Mouse (Mus musculus): ENCODE data around the gene Tmem223. TPM values are rescaled to one million over a fixed set of nuclear protein-coding genes. Genes with fewer than 3 reads are reported as not detected.

Tmem223 gene
- polyA plus RNA-seq, 1 experiment from 2014 or later: 189 TPM

GRCm38 (mm10) chr19:8757471-8757998 lies 13.3 kb upstream of the Tmem223 start:
- H3K27ac ChIP-seq (replicated peaks): peak overlapping the region; percentile 95
- H3K4me3 ChIP-seq: peak overlapping the region; percentile 89
- 12% methylated on average over 14 of the region's 14 CpGs for WGBS
- peaks cover 58% of the 10 kb centered on the region for H3K36me3 ChIP-seq
- no peak for DNase-seq (ENCODE audit: low spot score)
- no peaks in the 10 kb centered on the region for H3K9me3 ChIP-seq (replicated peaks)
- peaks cover 28% of the 10 kb centered on the region for H3K4me1 ChIP-seq
- H3K27me3 ChIP-seq (ENCODE audit: low read depth, poor library complexity, severe bottlenecking): no peaks in the 10 kb centered on the region

DNA sequence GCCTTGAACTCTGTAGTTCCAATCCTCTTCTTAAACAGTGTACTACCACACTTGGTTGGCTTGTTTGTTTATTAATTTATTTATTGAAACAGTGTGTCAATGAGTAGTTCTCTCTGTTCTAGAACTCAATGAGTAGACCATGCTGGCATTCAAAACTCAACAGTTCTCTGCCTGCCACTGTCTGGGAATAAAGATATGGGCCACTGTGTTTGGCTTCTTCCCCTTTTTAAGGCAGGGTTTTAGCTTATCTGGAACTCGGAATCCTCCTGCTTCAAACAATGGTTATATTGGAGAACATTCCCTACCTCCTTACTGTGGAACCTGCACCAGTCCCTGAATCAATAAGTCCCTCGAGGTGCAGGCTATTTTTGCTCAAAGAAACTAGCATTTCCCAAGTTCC lies 11.9 kb upstream of the Tmem223 start:
- peaks cover 28% of the 10 kb centered on the region for H3K4me1 ChIP-seq
- no peaks in the 10 kb centered on the region for H3K27me3 ChIP-seq (ENCODE audit: low read depth, poor library complexity, severe bottlenecking)
- DNase-seq (ENCODE audit: low spot score): no peak
- WGBS: 93% methylated on average over 2 of the region's 2 CpGs
- H3K36me3 ChIP-seq: peaks cover 58% of the 10 kb centered on the region
- no peak overlapping the region for H3K27ac ChIP-seq (replicated peaks)
- no peaks in the 10 kb centered on the region for H3K9me3 ChIP-seq (replicated peaks)
- H3K4me3 ChIP-seq: peak overlapping the region; percentile 89

GRCm38 (mm10) chr19:8760757-8761156 lies 10.0 kb upstream of the Tmem223 start:
- peaks cover 24% of the 10 kb centered on the region for H3K4me1 ChIP-seq
- no peaks in the 10 kb centered on the region for H3K27me3 ChIP-seq (ENCODE audit: low read depth, poor library complexity, severe bottlenecking)
- DNase-seq (ENCODE audit: low spot score): no peak
- H3K9me3 ChIP-seq (replicated peaks): peaks cover 11% of the 10 kb centered on the region; the same call in 1 of the 2 replicates
- WGBS: 90% methylated on average over 2 of the region's 2 CpGs
- peaks cover 59% of the 10 kb centered on the region for H3K36me3 ChIP-seq
- no peak overlapping the region for H3K27ac ChIP-seq (replicated peaks)
- no peak overlapping the region for H3K4me3 ChIP-seq

DNA sequence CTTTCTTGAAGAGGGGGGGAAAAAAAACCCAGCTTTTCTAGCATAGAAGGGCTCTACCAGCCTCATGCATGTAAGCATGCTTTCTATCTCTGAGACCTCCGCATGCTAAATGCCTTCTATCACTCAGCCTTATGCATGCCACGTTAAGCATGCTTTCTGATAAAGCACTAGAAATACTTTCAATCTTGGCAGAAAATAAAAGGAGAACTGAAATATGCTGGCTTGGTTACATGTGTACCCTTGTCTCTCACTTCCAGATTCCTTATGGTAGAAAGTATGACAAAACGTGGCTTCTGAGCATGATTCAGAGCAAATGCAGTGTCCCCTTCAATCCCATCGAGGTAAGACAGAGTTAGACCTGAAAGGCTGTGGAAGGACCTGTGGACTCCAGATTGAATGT lies 7.5 kb upstream of the Tmem223 start:
- H3K4me1 ChIP-seq: peaks cover 8% of the 10 kb centered on the region
- 94% methylated on average over 4 of the region's 4 CpGs for WGBS
- H3K4me3 ChIP-seq: no peak overlapping the region
- H3K9me3 ChIP-seq (replicated peaks): peaks cover 12% of the 10 kb centered on the region; the same call in 1 of the 2 replicates
- H3K27me3 ChIP-seq (ENCODE audit: low read depth, poor library complexity, severe bottlenecking): no peaks in the 10 kb centered on the region
- peaks cover 83% of the 10 kb centered on the region for H3K36me3 ChIP-seq
- DNase-seq (ENCODE audit: low spot score): no peak
- no peak overlapping the region for H3K27ac ChIP-seq (replicated peaks)

DNA sequence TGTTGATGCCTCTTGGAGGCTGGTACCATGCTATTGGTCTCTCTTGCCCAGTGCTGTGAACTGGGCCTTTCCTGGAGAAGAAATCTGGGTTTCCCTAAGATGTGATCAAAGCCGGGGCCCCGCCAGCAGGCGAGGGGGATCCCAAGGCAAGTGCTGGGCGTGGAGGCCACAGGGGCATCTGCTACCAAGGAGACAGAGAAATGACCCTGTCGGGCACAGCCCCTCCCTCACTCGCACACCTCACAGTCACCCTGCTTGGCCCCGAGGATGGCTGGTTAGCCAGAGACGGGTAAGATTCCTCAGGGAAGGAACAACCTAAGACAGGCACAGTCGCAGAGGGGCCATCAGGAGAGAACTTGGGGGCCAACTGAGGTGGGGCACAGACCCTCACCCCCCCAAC lies 5.2 kb upstream of the Tmem223 start:
- DNase-seq (ENCODE audit: low spot score): no peak
- Histone ChIP-seq H3K27ac (replicated peaks) (no peak overlapping the region), H3K9me3 (replicated peaks) (peaks cover 12% of the 10 kb centered on the region; the same call in 1 of the 2 replicates), H3K27me3 (ENCODE audit: low read depth, poor library complexity, severe bottlenecking) (no peaks in the 10 kb centered on the region), H3K4me3 (no peak overlapping the region), H3K4me1 (peaks cover 4% of the 10 kb centered on the region), H3K36me3 (peaks cover 99% of the 10 kb centered on the region)
- 96% methylated on average over 9 of the region's 9 CpGs for WGBS

DNA sequence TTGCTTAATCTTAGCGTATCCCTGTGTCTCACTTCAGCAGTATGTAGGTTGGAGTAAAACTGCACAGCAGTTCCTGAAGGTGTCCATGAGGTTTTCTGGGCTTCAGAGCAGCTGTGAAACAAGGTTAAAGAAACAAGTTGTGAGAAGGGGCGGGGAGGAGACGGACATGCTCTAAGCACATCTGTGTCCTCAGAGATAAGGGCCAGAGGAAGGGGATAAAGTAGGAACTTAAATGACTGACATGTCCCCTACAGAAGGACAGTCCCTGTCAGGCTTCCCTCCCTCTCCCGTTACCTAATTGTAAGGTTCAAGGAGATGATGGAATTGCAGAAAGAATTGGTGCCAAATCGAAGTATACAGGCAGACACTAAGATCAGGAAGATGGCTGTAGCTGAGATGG lies 2.2 kb downstream of the Tmem223 start:
- DNase-seq (ENCODE audit: low spot score): no peak
- peak overlapping the region; percentile 98; the same call in 1 of the 2 replicates for H3K27ac ChIP-seq (replicated peaks)
- H3K27me3 ChIP-seq (ENCODE audit: low read depth, poor library complexity, severe bottlenecking): no peaks in the 10 kb centered on the region
- peaks cover 49% of the 10 kb centered on the region for H3K4me1 ChIP-seq
- H3K4me3 ChIP-seq: peak overlapping the region; percentile 89
- peaks cover 56% of the 10 kb centered on the region for H3K36me3 ChIP-seq
- 88% methylated on average over 5 of the region's 5 CpGs for WGBS
- no peaks in the 10 kb centered on the region for H3K9me3 ChIP-seq (replicated peaks)

GRCm38 (mm10) chr19:8773409-8773808 lies 2.6 kb downstream of the Tmem223 start:
- Histone ChIP-seq H3K27ac (replicated peaks) (peak overlapping the region; percentile 98), H3K9me3 (replicated peaks) (no peaks in the 10 kb centered on the region), H3K36me3 (peaks cover 56% of the 10 kb centered on the region), H3K4me1 (peaks cover 49% of the 10 kb centered on the region), H3K27me3 (ENCODE audit: low read depth, poor library complexity, severe bottlenecking) (no peaks in the 10 kb centered on the region), H3K4me3 (peak overlapping the region; percentile 89)
- WGBS: 66% methylated on average over 6 of the region's 6 CpGs
- peak; percentile 14 for DNase-seq (ENCODE audit: low spot score)

- peak; percentile 97 for DNase-seq (ENCODE audit: low spot score)
- Histone ChIP-seq H3K4me3 (peak within 1 kb of the TSS; percentile 89), H3K27me3 (ENCODE audit: low read depth, poor library complexity, severe bottlenecking) (no peaks in the 10 kb centered on the region), H3K36me3 (peaks cover 56% of the 10 kb centered on the region), H3K9me3 (replicated peaks) (no peaks in the 10 kb centered on the region), H3K27ac (replicated peaks) (peak within 1 kb of the TSS; percentile 98), H3K4me1 (peaks cover 49% of the 10 kb centered on the region)
- WGBS: under 1% methylated on average over 68 of the region's 68 CpGs
These were observed 3.5 kb downstream of the Tmem223 start, which contains the start of gene Tmem179b for GRCm38 (mm10) chr19:8774086-8774835. Tmem179b (minus strand) TSS chr19:8774467.

DNA sequence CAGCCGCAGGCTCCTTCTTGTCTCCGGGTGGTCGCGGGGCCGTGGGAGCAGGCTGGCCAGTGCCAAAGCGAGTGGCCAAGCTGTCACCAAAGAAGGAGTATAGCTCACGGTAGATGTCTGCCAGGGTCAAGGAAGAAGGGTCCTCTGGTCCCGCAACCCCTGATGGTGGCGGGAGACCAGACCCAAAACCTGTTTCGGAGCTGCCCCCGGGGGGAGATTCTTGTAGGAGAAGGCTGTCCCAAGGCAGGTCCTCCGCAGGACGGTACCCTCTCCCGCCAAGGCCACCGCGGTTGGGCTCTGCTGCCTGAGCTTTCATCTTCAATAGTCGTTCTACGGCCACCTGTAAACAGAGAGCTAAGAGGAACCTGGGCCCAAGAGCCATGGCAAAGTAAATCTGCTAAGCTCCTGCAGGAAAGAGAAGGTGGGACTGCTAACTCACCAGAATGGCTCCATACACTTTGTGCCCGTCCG lies 4.2 kb downstream of the Tmem223 start:
- WGBS: 7% methylated on average over 20 of the region's 20 CpGs
- DNase-seq (ENCODE audit: low spot score): no peak
- Histone ChIP-seq H3K36me3 (peaks cover 55% of the 10 kb centered on the region), H3K9me3 (replicated peaks) (no peaks in the 10 kb centered on the region), H3K27me3 (ENCODE audit: low read depth, poor library complexity, severe bottlenecking) (no peaks in the 10 kb centered on the region), H3K27ac (replicated peaks) (peak overlapping the region; percentile 98), H3K4me1 (peaks cover 49% of the 10 kb centered on the region), H3K4me3 (peak overlapping the region; percentile 89)

GRCm38 (mm10) chr19:8786008-8786781 lies 15.4 kb downstream of the Tmem223 start, which contains the start of gene Taf6l:
Taf6l (minus strand) TSS chr19:8786417.
- H3K9me3 ChIP-seq (replicated peaks): no peaks in the 10 kb centered on the region
- 1% methylated on average over 32 of the region's 32 CpGs for WGBS

DNA sequence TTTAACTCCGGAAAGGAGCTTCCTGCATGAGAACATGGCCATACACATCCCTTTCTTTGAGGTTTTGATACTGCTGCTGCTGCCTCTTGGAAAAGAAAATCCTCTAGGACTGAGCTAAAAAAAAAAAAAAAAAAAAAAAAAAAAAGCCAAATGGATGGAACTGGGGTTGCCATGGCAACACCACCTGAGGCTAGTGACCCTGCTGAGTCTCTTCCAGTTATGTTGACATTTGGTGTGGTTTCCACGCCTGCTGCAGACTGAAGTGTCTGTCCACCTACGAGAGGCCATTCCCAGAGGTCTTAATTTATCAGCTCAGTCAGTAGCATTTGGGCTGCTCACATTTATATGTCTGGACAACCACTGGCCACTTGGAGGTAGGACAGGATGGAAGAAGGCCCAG lies 17.7 kb downstream of the Tmem223 start:
- Histone ChIP-seq H3K4me3 (no peak overlapping the region), H3K4me1 (peaks cover 27% of the 10 kb centered on the region), H3K27me3 (ENCODE audit: low read depth, poor library complexity, severe bottlenecking) (no peaks in the 10 kb centered on the region), H3K36me3 (peaks cover 35% of the 10 kb centered on the region), H3K9me3 (replicated peaks) (0 out of 2 replicates have a peak, but pooled peaks cover 5% of the 10 kb centered on the region), H3K27ac (replicated peaks) (no peak overlapping the region)
- 26% methylated on average over 3 of the region's 3 CpGs for WGBS
- DNase-seq (ENCODE audit: low spot score): no peak

More at GRCm38 (mm10) chr19:8786008-8786781, 15.4 kb downstream of the Tmem223 start, which contains the start of gene Taf6l:
- Histone ChIP-seq H3K27ac (replicated peaks) (peak within 1 kb of the TSS; percentile 89), H3K4me1 (peaks cover 27% of the 10 kb centered on the region), H3K27me3 (ENCODE audit: low read depth, poor library complexity, severe bottlenecking) (no peaks in the 10 kb centered on the region), H3K36me3 (peaks cover 39% of the 10 kb centered on the region), H3K4me3 (peak within 1 kb of the TSS; percentile 73)
- DNase-seq (ENCODE audit: low spot score): peak; percentile 91

DNA sequence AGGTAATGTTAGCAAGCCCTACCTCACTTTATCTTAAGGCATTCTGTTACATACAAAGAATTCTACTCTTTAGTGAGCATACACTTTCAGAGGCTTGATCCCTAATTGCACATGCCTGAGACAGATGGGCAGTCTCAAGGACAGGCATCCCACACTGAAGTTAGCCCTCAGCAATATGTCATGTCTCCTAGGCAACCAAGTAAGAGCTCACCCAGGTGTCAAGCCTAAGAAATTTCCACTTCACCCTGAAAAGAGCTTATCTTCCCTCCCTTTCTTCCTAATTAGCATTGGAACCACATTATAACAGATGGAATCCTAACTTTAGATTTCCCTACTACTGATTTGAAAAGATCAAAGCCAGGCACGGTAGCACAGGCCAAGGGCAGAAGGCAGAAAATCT lies 18.4 kb downstream of the Tmem223 start:
- Histone ChIP-seq H3K27ac (replicated peaks) (no peak overlapping the region), H3K36me3 (peaks cover 35% of the 10 kb centered on the region), H3K4me1 (peaks cover 27% of the 10 kb centered on the region), H3K27me3 (ENCODE audit: low read depth, poor library complexity, severe bottlenecking) (no peaks in the 10 kb centered on the region), H3K9me3 (replicated peaks) (0 out of 2 replicates have a peak, but pooled peaks cover 5% of the 10 kb centered on the region), H3K4me3 (no peak overlapping the region)
- 81% methylated on average over 1 of the region's 1 CpGs for WGBS
- DNase-seq (ENCODE audit: low spot score): no peak

Data from midbrain, embryonic 10.5 days (tissue).